Mouse (Mus musculus): ENCODE data around the gene Dhx38. TPM values are rescaled to one million over a fixed set of nuclear protein-coding genes. Genes with fewer than 3 reads are reported as not detected.
A peak's percentile ranks its signal among the peaks of the same experiment; 100 is the strongest.

Gene Dhx38
- polyA plus RNA-seq, 1 experiment: 22.1 TPM

DNA sequence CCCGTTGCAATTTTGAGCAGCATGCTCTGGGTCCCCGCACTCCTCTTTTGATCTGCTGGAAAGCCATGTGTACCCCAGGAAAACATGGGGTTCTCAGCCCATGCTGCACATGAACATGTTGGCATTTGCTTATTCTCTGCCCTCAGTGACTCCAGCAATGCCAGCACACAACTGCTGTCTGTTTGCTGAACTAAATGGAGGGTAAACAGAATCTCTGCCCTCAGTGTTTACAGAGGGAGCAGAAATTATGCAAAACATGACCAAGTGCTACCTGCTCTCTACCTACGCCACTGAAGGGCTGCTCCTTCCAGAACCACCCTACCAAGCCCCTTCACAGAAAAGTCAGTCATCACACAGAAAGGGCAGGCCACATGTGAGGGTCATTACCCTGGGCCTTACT, 19.2 kb upstream of the Dhx38 start:
- H3K27me3 ChIP-seq (ENCODE audit: control insufficient read depth, insufficient read depth, low read length): no peaks in the 10 kb centered on the region

DNA sequence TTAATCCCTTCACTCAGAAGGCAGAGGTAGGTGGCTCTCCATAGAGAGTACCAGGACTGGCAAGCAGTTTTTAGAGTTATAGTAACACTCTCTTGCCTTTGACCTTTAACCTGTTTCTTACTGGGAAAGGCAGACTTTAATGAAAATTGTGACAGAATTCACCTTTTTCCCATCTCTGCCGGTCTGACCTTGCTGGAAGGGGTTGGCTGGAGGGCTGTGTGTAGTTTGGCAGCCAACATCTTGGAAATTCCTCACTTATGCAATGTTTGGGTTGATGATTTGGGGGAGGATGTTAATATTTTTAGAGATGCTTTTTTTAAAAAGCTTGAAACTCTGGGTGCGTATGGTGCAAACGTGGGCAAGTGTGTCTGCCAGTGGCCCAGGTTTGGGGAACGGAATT, 18.6 kb upstream of the Dhx38 start:
- WGBS: 83% methylated on average over 4 of the region's 4 CpGs
- no peaks in the 10 kb centered on the region for H3K36me3 ChIP-seq (ENCODE audit: control insufficient read depth, insufficient read depth, low read length)
- H3K27ac ChIP-seq (ENCODE audit: insufficient read depth, low read depth, low read length): no peak overlapping the region
- no peak overlapping the region for H3K4me3 ChIP-seq (ENCODE audit: low read depth, low read length)
- no peaks in the 10 kb centered on the region for H3K4me1 ChIP-seq (ENCODE audit: control insufficient read depth, insufficient read depth, insufficient read length, low read length)
- H3K27me3 ChIP-seq (ENCODE audit: control insufficient read depth, insufficient read depth, low read length): no peaks in the 10 kb centered on the region
- TF ChIP-seq CTCF (IDR thresholded peaks at IDR 0.05; ENCODE audit: extremely low read depth, insufficient read length, insufficient replicate concordance, low read depth, low read length): no peak

More for the DNA sequence above, 19.2 kb upstream of the Dhx38 start:
- WGBS: 46% methylated on average over 3 of the region's 3 CpGs
- no peak overlapping the region for H3K27ac ChIP-seq (ENCODE audit: insufficient read depth, low read depth, low read length)
- H3K4me1 ChIP-seq (ENCODE audit: control insufficient read depth, insufficient read depth, insufficient read length, low read length): no peaks in the 10 kb centered on the region
- TF ChIP-seq CTCF (IDR thresholded peaks at IDR 0.05; ENCODE audit: extremely low read depth, insufficient read length, insufficient replicate concordance, low read depth, low read length) (no peak), POLR2A (IDR thresholded peaks at IDR 0.05; ENCODE audit: low read depth, low read length) (no peak)
- H3K36me3 ChIP-seq (ENCODE audit: control insufficient read depth, insufficient read depth, low read length): no peaks in the 10 kb centered on the region
- H3K4me3 ChIP-seq (ENCODE audit: low read depth, low read length): no peak overlapping the region

DNA sequence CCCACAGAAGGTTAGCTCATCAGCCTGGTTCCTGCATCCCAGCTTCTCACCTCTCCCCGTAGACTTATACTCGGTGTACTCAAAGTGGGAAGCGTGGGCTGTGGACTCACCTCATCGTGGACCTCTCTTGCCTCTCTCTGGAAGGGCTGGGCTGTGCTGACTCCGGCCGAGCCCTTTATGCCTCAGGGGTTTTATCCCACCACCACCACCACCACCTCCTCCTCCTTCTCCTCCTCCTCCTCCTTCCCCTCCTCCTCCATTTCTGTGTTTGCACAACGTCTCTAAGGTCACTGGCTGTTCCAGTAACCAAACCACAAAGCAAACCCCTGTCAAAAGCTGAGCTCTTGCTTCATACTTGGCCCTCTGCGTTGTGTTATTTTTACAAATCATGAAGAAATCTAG, 13.2 kb upstream of the Dhx38 start, which contains the start of gene Hp:
Hp (minus strand) TSS at position 273 of the 402 bp plus-strand sequence.
- H3K27me3 ChIP-seq (ENCODE audit: control insufficient read depth, insufficient read depth, low read length): no peaks in the 10 kb centered on the region
- H3K27ac ChIP-seq (ENCODE audit: insufficient read depth, low read depth, low read length): no peak within 1 kb of the TSS
- no peak within 1 kb of the TSS for H3K4me3 ChIP-seq (ENCODE audit: low read depth, low read length)
- no peaks in the 10 kb centered on the region for H3K4me1 ChIP-seq (ENCODE audit: control insufficient read depth, insufficient read depth, insufficient read length, low read length)
- H3K36me3 ChIP-seq (ENCODE audit: control insufficient read depth, insufficient read depth, low read length): no peaks in the 10 kb centered on the region
- TF ChIP-seq CTCF (IDR thresholded peaks at IDR 0.05; ENCODE audit: extremely low read depth, insufficient read length, insufficient replicate concordance, low read depth, low read length) (no peak), POLR2A (IDR thresholded peaks at IDR 0.05; ENCODE audit: low read depth, low read length) (no peak)
- WGBS: 39% methylated on average over 8 of the region's 8 CpGs

DNA sequence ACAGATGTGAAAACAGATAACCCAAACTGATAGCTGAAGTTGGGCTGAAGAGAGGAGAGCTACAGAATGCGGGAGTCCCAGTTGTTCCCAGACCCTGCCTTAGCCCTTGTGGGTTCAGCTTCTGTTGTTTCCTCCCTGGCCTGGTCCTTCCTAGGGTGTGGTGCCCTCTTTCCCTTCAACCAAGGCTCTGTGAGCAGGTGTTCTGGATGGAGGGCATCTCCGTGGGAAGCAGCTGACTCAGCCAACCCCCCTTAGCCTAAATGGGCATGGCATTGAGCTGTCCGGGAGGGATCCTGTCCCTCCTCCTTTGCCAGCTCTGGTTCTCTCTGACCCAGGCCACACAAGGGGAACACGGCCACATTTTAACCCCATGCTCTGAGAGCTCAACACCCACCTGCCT, 10.7 kb upstream of the Dhx38 start:
- no peak overlapping the region for H3K27ac ChIP-seq (ENCODE audit: insufficient read depth, low read depth, low read length)
- no peaks in the 10 kb centered on the region for H3K27me3 ChIP-seq (ENCODE audit: control insufficient read depth, insufficient read depth, low read length)
- H3K36me3 ChIP-seq (ENCODE audit: control insufficient read depth, insufficient read depth, low read length): peaks cover 7% of the 10 kb centered on the region
- H3K4me1 ChIP-seq (ENCODE audit: control insufficient read depth, insufficient read depth, insufficient read length, low read length): no peaks in the 10 kb centered on the region
- no peak for TF ChIP-seq CTCF (IDR thresholded peaks at IDR 0.05; ENCODE audit: extremely low read depth, insufficient read length, insufficient replicate concordance, low read depth, low read length)
- TF ChIP-seq POLR2A (IDR thresholded peaks at IDR 0.05; ENCODE audit: low read depth, low read length): no peak
- H3K4me3 ChIP-seq (ENCODE audit: low read depth, low read length): no peak overlapping the region
- 63% methylated on average over 4 of the region's 4 CpGs for WGBS

DNA sequence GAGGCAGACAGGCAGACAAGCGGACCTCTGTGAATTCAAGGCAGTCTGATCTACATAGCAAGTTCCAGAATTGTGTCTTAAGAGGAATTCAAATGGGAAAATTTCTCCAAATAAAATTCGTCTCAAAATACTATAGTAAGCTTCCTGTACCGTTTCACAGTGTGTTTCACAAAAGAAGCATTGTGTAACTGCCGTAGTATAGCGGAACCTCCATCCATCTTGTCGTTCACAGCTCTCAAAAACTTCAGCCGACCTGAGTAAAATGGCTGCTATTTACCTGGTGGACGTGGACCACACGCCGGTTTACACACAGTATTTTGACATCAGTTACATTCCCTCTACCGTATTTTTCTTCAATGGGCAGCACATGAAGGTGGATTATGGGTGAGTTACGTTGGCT, 5.5 kb upstream of the Dhx38 start:
- 88% methylated on average over 12 of the region's 12 CpGs for WGBS
- no peak overlapping the region for H3K27ac ChIP-seq (ENCODE audit: insufficient read depth, low read depth, low read length)
- TF ChIP-seq POLR2A (IDR thresholded peaks at IDR 0.05; ENCODE audit: low read depth, low read length) (no peak), CTCF (IDR thresholded peaks at IDR 0.05; ENCODE audit: extremely low read depth, insufficient read length, insufficient replicate concordance, low read depth, low read length) (no peak)
- H3K27me3 ChIP-seq (ENCODE audit: control insufficient read depth, insufficient read depth, low read length): no peaks in the 10 kb centered on the region
- no peaks in the 10 kb centered on the region; the same call in 1 of the 2 replicates for H3K4me1 ChIP-seq (ENCODE audit: control insufficient read depth, insufficient read depth, insufficient read length, low read length)
- H3K4me3 ChIP-seq (ENCODE audit: low read depth, low read length): no peak overlapping the region
- peaks cover 19% of the 10 kb centered on the region for H3K36me3 ChIP-seq (ENCODE audit: control insufficient read depth, insufficient read depth, low read length)

DNA sequence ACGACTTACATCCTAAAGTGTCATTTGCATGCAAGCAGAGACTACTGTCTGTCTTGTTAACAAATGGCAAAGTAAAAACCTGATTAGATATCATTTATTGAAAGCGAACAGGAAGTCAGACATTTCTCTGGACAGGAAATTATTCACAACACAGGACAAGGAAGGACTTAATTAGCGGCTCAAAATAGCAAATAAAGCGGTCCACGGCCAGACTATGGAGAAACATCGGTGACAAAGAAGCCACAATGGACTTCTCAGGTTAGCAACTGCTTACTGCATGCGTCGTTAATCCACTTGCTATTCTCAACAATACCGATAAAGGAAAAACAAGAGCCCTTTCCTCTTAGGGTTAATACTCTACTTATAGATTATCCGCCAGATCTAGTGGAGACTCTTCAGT, 895 bp downstream of the Dhx38 start:
- 3% methylated on average over 10 of the region's 10 CpGs for WGBS
- Histone ChIP-seq H3K4me3 (ENCODE audit: low read depth, low read length) (peak overlapping the region; percentile 90), H3K27ac (ENCODE audit: insufficient read depth, low read depth, low read length) (peak overlapping the region; percentile 89), H3K4me1 (ENCODE audit: control insufficient read depth, insufficient read depth, insufficient read length, low read length) (no peaks in the 10 kb centered on the region; the same call in 1 of the 2 replicates), H3K27me3 (ENCODE audit: control insufficient read depth, insufficient read depth, low read length) (no peaks in the 10 kb centered on the region), H3K36me3 (ENCODE audit: control insufficient read depth, insufficient read depth, low read length) (peaks cover 33% of the 10 kb centered on the region)
- TF ChIP-seq CTCF (IDR thresholded peaks at IDR 0.05; ENCODE audit: extremely low read depth, insufficient read length, insufficient replicate concordance, low read depth, low read length): no peak
- TF ChIP-seq POLR2A (IDR thresholded peaks at IDR 0.05; ENCODE audit: low read depth, low read length): no peak

DNA sequence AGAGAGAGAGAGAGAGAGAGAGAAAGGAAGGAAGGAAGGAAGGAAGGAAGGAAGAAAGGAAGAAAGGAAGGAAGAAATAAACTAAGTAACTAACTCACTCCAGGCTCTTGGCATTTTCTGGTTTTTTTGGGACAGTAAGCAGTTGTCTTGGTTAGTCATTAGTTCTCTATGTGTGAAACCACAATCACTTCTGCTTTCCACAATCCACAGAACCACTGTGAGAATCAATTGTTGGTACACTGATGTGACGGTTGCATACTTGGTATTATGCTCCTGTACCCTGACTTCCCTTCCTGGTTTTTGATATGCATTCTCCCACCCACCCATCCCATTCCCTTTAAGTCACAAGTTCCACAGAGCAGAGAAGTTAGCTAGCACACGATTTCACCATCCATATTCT, 1.8 kb downstream of the Dhx38 start:
- TF ChIP-seq POLR2A (IDR thresholded peaks at IDR 0.05; ENCODE audit: low read depth, low read length) (no peak), CTCF (IDR thresholded peaks at IDR 0.05; ENCODE audit: extremely low read depth, insufficient read length, insufficient replicate concordance, low read depth, low read length) (no peak)
- H3K27ac ChIP-seq (ENCODE audit: insufficient read depth, low read depth, low read length): no peak overlapping the region
- WGBS: 61% methylated on average over 2 of the region's 2 CpGs
- H3K4me1 ChIP-seq (ENCODE audit: control insufficient read depth, insufficient read depth, insufficient read length, low read length): no peaks in the 10 kb centered on the region; the same call in 1 of the 2 replicates
- H3K4me3 ChIP-seq (ENCODE audit: low read depth, low read length): no peak overlapping the region
- H3K36me3 ChIP-seq (ENCODE audit: control insufficient read depth, insufficient read depth, low read length): peaks cover 37% of the 10 kb centered on the region
- no peaks in the 10 kb centered on the region for H3K27me3 ChIP-seq (ENCODE audit: control insufficient read depth, insufficient read depth, low read length)

DNA sequence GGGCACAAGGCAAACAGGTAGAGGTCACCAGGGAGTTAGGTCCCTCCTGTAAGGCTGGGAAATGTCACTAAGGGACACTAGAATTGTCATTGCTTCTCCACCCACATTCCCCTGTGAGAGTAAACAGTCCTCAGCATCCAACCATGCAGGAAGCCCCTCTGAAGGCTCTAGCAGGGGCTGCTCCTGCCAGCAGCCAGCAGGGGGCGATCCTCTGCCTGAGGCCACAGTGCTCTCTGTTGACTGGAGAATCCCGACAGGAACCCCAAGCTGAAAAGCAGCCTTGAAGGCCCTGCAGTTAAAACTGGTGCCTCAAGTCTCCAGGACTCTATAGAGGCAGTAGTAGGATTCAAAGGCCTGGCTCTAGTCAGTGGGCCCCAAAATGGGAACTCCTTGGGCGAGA, 14.0 kb downstream of the Dhx38 start:
- no peaks in the 10 kb centered on the region for H3K27me3 ChIP-seq (ENCODE audit: control insufficient read depth, insufficient read depth, low read length)
- no peaks in the 10 kb centered on the region for H3K4me1 ChIP-seq (ENCODE audit: control insufficient read depth, insufficient read depth, insufficient read length, low read length)
- peak; percentile 59; the same call in 1 of the 2 replicates for TF ChIP-seq CTCF (IDR thresholded peaks at IDR 0.05; ENCODE audit: extremely low read depth, insufficient read length, insufficient replicate concordance, low read depth, low read length)
- TF ChIP-seq POLR2A (IDR thresholded peaks at IDR 0.05; ENCODE audit: low read depth, low read length): no peak
- WGBS: 41% methylated on average over 3 of the region's 3 CpGs
- H3K4me3 ChIP-seq (ENCODE audit: low read depth, low read length): no peak overlapping the region
- H3K27ac ChIP-seq (ENCODE audit: insufficient read depth, low read depth, low read length): no peak overlapping the region
- H3K36me3 ChIP-seq (ENCODE audit: control insufficient read depth, insufficient read depth, low read length): peaks cover 84% of the 10 kb centered on the region
